Mouse (Mus musculus) cerebellum, adult 8-10 months (tissue): ENCODE measurements around the gene Tex14.

Source experiments
- DNase-seq: peaks from one replicate; pipeline ENCODE4 v3.0.0; 2022

Tex14 gene

DNA sequence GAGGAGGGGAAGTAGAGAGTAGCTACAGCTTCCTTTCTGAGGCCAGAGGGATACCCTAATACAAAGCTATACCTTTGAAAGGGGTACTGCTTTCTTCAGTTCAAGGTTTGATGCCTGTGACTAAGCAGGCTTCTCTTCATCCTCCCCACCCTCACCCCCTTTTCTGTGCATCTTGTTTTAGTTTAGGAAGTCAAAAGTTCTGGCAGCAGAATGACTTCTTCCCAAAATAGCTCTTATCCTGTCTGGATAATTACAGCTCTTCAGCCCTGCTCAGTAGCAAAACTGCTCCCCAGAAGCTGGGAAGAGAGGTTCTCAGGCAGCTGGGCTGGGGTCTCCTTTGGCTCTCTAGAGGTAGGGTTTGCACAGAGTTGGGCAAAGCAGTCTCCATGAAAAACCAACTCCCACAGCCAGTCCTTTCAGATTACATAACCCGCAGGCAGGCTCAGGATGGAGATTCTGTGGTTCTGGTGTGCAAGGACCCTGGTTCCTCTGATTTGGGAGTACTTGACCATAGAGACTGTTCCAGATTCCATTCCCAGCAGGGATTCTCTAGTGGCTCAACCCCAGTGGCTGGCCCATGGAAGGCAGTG lies 166.6 kb downstream of the Tex14 start:
- no peak for DNase-seq

DNA sequence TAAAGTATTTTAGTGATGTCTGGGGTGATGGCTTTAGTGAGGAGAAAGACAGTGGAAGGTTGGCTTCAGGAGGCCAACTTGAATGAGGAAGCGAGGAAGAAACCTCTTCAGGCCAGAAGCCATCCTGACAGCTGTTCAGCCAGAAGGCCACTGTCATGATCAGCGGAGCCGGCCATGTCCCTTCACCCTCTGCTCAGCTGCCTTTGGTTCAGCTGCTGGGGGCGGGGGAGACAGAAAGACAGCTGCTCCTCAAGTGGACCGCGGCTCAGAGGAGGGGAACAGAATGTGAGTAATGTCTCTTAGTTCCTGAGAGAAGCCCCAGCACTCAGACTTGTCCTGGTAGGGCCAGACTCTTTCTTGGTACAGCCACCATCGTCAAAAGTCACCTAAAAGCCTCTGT lies 168.9 kb downstream of the Tex14 start:
- DNase-seq, result no peak

DNA sequence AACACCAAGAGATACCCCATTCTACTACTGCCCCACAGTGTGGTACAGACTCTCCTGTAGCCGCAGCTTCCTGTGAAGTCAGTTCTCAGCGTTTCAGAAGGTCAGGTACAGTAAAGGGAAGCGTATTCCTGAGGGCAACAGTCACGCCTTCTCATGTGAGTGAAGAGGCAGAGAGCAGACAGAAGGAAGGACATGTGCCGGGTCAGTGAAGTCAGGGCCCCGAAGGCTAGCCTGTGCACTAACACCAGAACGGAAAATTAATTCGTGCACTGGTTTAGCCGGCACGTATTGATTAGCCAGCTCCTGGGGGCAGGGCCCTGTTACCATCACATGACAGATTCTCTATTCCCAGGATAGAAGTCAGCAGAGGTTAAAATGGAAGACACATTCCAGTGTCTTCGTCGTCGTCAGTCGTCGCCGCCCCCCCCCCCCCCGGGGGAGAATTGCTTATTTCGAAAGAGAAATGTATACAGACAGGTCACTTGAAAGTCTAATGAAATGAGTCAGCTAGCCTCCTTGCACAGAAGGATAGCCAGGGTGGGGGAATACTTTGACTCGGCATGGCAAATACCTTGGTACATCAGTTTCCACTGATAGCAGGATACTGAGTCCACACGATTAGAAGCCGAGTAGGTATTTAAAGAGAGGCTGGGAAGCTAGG lies 169.8 kb downstream of the Tex14 start:
- DNase-seq, result no peak

DNA sequence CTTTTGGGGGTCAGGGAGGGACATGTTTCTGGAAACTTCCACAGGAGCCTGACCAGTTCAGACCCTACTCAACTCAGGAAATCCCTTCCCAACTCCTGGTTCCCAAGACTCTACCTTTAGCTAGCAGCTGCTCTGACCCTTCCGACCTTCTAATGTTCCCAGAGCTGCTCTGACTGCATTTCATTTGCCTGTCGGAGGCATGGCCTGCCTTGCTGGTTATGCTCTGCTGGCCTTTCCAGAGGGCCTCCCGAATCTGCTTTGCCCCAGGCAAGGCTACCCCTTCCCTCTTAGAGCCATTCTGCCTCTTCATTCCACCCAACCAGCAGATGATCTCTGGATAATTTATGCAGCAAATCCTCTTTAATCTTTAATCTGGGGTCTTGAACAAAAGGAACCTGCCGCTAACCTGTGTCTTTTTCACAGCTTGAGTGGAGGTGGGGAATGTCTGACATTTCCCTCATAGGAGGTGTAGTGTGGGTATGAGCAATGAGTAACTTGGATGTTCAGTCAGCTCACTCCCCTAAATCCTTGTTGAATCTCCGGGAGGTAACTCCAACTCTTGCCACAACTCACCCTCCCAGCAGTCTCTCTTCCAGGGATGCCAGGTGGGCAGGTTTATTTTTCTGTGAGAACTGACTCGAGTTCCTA lies 172.9 kb downstream of the Tex14 start:
- DNase-seq, result no peak

DNA sequence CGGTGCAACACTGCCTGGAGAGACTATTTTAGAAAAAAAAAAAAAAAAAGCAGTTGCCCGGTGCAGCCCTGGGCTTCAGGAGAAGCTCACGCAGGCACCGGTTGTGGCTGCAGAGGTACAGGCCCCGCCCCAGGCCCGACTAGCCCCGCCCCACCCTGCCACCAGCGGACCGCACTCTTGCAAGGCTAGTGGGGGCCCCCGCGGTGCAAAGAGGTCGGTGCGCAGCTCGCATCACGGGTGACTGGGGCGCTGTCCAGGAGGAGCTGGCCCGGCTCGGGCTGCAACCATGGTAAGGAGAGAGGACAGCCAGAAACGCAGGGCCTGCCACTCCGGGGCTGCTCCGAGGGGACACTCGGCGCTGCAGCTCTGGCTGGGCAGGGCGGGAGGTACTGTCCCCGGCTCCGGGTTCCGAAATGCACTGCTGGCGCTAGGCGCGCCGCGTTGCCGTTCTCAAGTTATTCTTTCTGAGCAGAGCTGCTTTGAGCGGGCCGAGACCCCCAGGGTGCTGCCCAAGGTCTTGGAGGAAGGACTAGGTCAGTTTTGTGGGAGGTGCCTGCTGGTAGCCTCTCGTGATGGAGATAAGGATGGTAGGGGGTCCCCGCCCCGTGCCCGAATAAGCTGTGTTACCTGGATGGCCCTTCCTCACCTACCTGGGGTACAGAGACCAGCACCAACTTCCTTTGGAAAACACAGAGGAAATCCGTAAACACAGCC lies 173.5 kb downstream of the Tex14 start:
- peak; percentile 85 for DNase-seq

DNA sequence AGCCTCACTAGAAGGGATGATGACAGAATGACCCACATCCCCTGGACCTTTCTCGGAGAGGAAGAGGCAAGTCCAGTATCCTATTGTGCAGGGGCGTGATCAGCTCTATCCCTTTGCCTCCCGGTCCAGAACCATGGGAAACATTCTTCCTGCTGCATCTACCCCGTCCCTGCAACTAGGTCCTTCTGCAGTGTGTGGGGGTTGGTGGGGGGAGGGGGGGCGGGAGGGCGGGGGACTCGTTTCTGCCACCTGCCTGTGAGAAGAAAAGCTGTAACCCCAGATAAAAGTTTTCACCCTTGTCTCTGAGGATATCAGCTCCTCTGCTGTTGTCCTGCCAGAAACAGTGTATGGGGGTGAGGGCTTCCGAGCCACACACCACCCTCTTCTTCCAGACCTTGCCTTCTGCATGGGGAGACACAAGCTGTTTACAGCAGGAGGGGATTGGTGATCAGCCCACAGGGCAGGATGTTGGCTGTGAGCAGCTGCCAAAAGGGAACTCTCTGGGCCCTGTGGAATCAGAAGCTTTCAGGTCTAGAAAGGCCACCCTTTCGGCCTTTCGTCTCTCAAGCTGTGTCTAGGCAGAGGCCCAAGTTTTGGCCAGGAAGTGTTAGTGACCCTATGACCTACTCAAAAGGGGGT lies 174.2 kb downstream of the Tex14 start:
- DNase-seq, result peak; percentile 64

DNA sequence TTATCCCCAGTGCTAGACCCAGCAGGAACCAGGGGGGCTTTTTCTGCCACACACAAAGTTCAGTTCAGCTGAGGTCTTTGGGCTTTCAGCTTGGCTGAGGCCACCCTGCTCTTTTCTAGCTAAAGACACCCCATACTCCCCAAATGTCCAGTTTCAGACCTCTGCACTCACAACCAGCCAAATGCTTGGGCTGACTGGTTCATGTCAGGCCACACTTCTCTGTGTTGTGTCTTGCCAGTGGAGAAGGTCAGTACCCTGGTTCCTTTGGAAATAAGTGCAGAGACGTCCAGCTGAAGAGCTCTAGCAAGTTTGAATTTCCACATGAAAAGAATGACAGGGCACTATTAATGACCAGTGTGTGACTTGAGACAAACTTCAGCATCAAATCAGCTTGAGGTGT lies 174.8 kb downstream of the Tex14 start:
- no peak for DNase-seq

DNA sequence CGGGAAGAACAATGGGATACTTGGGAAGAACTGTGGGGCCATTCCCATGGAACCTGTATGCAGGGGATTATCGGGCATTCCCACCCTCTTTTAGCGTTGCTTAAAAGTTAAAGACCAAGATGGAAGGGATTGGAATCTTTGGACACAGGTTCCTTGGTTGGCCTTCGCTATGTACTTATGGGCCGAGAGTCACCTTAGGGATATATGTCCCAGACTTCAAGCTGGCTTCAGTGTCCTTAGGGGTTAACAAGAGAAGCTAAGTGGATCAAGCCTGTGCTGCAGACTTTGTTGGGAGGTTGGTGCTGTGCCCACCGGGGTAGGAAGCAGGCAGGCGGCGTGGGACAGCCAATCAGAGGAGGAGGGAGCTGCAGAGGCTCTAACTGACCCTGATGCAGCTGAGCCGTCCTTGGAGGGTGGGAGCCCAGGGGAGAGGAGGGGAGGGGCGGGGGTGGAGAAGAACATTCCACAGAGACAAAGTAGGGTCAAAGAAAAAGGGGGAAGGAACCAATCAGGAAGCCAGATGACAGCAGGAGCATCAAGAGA lies 175.7 kb downstream of the Tex14 start:
- no peak for DNase-seq

DNA sequence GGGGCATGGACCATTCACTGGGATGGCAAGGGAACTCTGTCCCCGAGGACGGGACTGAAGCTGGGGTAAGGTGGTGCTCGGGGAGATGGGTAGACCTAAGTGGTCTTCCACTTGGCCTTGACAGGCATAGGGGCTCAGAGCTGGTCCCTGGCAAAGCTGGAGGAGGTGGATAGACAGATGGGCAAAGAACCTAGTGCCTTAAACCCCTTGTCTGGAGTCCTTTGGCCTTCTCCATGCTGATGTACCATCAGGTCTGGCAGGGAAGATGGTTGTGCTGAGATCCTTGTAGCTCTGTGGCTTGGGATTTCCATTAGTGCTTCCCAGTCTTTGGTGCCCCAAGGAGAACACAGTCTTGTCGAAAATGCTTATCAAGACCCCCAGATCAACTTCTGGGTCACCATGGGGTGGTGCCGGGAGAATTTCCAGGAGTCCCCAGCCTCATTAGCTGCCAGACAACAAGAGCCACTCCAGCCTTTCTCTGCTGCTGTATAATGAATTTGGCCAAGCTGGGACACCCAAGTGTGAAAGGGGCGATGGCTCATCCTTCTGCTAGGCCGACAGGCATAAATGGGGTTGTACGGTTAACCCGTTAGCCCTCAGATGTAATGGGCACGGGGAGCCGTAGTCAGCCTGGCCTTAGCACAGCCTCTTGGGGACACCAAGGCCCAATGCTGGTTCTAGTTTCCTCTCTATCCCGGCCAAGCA lies 176.4 kb downstream of the Tex14 start:
- DNase-seq, result no peak

DNA sequence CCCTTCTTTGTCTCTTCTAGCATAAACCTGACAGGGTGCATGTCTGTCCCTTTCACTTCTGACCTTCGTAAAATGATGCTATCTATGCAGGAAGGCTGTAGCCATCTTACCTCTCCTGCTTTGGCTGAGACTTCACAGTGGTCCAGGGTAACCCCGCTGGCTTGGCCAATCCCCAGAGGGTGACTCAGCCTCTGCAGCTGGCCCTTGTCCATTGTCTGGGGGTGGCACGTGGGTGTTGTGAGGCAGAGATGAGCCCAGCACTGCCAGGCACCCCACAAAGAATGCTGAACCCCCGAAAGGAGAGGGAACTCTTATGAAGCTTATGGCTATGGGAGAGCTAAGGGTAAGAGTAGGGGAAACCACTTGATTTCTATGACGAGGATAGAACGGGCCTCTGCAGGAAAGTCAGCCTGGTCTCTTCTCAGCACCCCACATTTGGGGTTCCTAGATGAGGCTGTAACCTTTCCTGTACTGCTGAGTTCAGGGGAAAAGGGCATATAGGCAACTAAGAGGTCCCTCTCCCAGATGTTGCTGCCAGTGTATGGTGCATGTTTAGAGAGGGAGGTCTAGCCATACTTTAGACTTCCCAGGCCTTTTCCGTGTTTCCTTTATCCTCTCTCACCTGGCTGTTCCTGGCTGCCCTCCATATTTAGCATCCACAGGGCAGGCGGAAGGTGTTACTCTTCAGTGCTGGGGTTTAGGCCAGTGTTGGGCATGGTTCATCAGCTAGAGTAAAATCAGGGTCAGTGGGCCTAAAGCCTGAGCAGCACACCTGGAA lies 177.3 kb downstream of the Tex14 start:
- DNase-seq, result peak; percentile 60

DNA sequence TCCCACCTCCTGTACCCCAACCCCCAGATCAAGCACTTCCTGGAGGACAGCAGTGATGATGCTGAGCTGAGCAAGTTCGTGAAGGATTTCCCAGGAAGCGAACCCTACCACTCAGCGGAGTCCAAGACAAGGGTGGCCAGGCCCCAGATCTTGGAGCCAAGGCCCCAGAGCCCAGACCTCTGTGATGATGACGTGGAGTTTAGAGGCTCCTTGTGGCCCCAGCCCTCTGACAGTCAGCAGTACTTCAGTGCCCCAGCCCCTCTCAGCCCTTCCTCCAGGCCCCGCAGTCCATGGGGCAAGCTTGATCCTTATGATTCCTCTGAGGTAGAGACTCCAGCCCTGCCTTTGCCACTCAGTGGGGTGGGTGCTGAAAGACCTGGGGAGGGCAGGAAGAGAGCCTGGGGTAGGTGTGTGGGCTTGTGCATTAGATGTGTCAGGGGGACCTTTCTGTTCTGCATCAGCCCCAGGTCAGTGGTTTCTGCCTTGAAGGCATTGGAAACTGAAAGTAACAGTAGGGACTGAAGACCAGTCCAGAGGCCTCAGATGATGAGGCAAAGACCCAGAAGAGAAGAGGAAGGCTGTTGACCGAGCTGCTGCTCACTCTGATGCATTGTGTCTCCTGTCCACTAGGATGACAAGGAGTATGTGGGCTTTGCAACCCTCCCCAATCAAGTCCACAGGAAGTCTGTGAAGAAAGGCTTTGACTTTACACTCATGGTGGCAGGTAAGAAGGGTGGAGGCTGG lies 178.6 kb downstream of the Tex14 start:
- no peak for DNase-seq

DNA sequence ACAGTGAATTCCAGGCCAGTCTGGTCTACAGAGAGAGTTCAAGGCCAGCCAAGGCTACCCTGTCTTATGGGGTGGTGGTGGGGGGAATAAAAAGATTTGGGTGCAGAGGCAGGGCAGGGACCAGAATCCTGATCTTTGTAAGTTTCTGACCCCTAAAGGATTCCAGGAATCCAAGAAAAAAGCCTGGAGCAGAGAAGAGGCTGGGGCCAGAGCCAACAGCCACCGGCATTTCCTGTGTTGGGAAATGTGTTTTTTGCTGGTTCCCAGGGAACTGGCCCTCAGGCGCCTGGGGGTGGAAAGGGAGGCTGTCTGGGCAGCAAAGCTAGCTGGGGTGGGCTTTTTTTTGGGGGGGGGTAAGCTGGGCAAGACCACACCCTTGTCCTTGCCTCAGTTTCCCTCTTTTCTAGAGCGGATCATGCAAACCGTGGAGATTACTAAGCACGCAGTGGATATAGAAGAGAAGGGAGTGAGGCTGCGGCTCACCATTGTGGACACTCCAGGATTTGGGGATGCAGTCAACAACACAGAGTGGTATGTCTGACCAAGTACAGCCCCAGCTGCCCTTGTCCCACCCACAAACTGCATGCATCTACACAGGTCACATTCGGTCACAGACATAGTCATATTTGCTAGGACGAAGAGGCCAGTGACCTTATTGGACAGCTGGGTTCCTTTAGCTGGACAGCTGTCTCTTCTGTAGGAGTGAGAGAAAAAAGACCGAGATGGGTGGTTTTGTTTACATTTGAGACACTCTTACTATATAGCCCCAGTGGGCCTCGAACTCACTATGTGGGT lies 180.0 kb downstream of the Tex14 start:
- no peak for DNase-seq

DNA sequence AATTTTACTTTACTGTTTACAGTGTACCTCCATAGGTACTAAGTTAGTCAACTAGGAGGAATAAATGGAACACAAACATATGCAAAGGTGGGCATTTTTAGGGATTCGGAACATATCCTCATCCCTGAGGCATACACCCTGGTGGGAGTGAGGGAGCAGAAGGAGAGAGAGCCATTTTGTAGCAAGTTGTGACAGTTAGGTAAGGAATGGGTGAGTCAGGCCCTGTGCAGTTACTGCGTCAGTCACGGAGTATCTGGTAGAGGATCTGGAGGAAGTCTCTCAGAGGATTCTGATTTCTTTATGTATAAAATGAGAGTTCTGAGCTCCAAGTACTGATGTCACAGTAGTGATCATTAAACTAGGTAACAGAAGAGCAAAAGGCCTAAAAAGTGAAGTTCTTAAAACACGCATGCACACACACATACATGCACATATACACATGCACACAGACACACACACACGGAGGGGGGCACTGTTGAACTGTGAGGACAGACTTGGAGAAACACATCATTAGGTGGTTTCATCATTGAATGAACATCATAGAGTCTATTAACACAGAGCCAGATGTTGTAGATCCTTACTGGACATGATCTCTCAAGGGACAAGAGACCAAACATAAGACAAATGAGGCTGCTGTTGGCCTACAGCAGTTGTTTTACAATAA lies 182.5 kb downstream of the Tex14 start:
- no peak for DNase-seq

DNA sequence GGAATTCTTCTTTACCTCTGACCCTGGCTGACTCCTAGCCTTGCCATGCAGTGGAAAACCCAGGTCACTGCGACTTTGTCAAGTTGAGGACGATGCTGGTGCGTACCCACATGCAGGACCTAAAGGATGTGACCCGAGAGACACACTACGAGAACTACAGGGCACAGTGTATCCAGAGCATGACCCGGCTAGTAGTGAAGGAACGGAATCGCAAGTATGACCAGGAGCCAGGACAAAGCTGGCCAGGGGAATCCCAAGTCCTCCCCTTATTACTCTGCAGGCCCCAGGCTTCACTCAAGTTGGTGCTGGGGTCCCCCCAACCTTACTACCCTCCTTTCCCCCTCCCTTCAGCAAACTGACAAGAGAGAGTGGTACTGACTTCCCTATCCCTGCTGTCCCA lies 184.7 kb downstream of the Tex14 start:
- DNase-seq, result no peak

DNA sequence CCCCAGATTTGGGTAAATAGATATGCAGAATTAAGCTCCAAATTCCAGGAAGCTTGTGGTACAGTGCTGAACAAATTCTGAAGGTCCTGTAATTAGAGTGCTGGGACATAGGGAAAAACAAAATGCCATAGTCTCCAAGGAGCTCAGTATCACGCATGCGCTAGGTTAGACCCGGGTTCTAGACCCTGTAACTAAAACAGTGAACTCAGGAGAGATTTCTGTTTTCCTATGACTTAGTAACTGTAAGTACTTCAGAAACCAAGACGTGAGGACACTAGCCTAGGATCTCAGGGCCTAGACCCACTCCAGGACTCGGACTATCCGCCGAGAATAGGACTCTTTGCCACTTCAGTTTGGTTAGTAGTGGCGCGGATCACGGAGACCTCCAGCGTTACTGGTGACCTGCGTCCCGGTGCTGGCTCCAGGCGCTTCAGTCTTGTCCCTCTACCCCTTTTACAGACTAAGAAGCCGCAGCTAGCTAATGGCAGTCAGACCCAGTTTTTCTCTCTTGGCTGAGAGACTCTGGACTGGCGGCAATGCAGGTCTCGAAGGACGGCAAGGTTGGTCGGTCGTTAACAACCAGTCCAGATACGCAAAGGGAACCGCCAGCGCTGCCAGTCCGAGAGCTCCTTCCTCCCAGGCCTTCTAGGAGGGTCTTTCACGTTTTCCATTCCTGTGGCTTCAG lies 186.1 kb downstream of the Tex14 start:
- no peak for DNase-seq

DNA sequence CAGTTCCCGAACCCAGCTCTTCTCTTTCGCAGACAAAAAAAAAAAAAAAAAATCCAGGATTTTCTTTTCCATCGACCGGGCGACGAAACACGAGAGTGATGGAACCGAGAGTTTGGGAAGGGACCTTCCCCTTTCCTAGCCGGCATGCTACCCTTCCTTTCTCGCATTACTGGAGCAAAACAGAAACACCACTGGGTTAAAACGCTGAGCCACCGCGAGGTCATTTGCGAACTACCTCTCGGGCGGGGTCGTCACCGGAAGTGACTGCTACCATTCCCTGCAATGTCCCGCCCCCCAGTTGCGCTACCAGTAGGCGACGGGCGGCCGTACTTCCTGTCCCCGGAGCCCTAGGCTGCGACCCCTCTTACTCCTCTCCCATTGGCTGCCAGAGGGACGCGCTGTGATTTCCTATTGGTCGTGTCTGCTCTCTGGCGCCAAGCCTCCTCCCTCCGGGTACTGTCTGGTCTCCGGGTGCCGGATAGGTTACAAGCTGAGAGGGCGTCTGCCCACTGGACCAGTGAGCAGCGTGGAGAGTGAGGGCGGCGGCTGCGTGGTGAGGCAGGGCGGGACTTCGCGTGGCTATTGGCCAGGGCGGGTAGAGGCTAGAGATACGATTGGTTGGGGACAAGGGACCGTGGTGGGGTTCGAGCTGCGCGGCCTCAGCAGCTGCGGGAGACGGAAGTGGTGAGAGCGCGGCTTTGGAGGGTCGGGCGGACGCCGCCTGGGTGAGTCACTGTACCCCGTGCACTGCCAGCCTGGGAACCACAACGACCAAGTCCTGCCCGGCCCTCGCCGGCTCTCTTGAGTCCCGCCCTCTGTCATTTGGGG lies 186.9 kb downstream of the Tex14 start, which contains the start of gene Mtmr4:
Gene Mtmr4 (plus strand): TSS at position 637 of the 828 bp plus-strand sequence.
- peak; percentile 99 for DNase-seq

DNA sequence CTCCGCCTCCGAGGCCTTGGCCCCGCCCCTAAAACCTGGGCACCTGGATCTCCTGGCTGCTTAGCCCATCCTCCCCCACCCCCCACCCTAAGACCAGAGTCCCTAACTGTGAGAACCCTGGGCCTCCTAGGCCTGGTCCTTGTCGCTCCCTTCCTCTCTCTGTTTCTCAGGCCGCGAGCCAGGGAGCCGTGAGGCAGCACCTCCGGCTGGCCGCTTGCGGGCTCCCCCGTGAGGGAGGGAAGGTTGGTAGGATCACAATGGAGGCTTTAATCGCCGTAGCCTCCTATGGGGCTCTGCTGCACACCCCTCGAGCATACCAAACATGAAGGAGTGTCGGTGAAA lies 187.5 kb downstream of the Tex14 start:
- no peak for DNase-seq
